Mouse (Mus musculus): ENCODE measurements at regions not wholly inside any gene's neighbourhood (a gene's known extent, or its start where the extent isn't known, plus 50 kb on each side); places are given as distances from the start of the nearest gene placed in this dataset.
"Not testable (repeated sequence)": the region's sequence is repeated elsewhere in the genome, so short reads cannot be mapped to it uniquely, and the experiment has no call there.

DNA sequence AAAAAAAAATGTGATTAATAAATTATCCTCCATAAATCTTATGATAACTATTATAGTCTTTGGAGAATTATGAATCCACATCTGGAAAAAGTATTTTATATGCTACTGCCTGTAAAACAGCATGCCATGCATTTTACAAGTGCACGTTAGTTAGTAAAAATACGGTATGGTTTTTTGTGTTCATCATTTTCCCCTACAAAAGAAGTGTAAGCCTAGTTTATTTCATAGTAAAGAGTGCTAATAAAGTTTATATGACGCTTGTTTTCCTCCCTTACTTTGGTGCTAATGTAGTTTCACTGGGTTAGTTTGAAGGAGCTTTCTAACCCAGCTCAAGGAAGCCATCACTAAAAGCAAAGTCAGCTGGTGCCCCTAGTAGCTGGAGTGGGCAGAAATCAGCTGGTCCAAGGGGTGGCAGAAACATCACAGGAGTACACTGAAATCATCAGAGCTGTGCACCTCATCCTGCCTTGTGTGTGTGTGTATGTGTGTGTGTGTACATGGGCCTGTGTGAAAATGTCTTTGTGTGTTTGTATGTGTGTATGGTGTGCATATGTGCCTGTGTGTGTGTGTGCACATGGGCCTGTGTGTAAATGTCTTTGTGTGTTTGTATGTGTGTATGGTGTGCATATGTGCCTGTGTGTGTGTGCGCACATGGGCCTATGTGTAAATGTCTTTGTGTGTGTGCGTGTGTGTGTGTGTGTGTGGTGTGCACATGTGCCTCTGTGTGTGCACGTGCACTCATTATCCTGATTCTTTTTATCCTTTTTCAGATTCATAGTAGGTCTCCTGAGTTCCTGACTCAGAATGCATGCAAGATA, 181.6 kb downstream of the Osr1 start:
- DNase-seq (no peak), ATAC-seq (ENCODE audit: low FRiP score, low TSS enrichment) (0 out of 2 replicates have a peak, but pooled peaks have one; percentile 49)
- no peaks in the 10 kb centered on the region for H3K27me3 ChIP-seq (ENCODE audit: control insufficient read depth, insufficient read depth, low read length)
- WGBS: 92% methylated on average over 6 of the region's 6 CpGs
- no peak overlapping the region for H3K9ac ChIP-seq (replicated peaks; ENCODE audit: low read length)
- H3K36me3 ChIP-seq (ENCODE audit: control insufficient read depth, insufficient read depth, low read length): no peaks in the 10 kb centered on the region
- no peaks in the 10 kb centered on the region for H3K4me1 ChIP-seq (ENCODE audit: control insufficient read depth, insufficient read depth, low read length)
- H3K4me2 ChIP-seq (ENCODE audit: low read length): no peak overlapping the region
- no peak overlapping the region for H3K27ac ChIP-seq (replicated peaks; ENCODE audit: low read depth, low read length)
- H3K9me3 ChIP-seq (ENCODE audit: control insufficient read depth, low read length): no peaks in the 10 kb centered on the region
- no peak overlapping the region for H3K4me3 ChIP-seq (replicated peaks; ENCODE audit: low read depth, low read length)

- WGBS: 80% methylated on average over 6 of the region's 6 CpGs
- Histone ChIP-seq H3K4me1 (ENCODE audit: control insufficient read depth, insufficient read depth, low read length) (no peaks in the 10 kb centered on the region), H3K4me3 (replicated peaks; ENCODE audit: low read depth, low read length) (no peak overlapping the region), H3K9ac (replicated peaks; ENCODE audit: low read length) (no peak overlapping the region), H3K27ac (replicated peaks; ENCODE audit: low read depth, low read length) (no peak overlapping the region), H3K36me3 (ENCODE audit: control insufficient read depth, insufficient read depth, low read length) (no peaks in the 10 kb centered on the region), H3K4me2 (ENCODE audit: low read length) (no peak overlapping the region), H3K9me3 (ENCODE audit: control insufficient read depth, low read length) (no peaks in the 10 kb centered on the region), H3K27me3 (ENCODE audit: control insufficient read depth, insufficient read depth, low read length) (no peaks in the 10 kb centered on the region)
- ATAC-seq (ENCODE audit: low FRiP score, low TSS enrichment): no peak
- DNase-seq: no peak
Observed at GRCm38 (mm10) chr12:9752079-9752450, 182.1 kb downstream of the Osr1 start.

DNA sequence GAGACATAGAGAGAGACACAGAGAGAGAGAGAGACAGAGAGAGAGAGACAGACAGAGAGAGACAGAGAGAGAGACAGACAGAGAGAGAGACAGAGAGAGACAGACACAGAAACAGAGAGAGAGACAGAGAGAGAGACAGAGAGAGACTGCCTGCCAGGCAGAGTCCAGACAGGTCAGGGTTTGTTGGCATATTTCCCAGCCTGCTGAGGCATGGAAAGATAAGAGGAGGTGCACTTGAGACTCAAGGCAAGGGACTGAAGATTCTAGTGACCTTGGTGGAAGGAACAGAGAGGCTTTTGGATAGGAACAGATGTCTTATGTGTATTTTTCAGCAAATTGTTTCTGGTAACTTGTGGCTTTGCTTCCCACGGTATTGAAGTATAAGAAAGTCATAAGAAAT, 186.5 kb downstream of the Osr1 start:
- WGBS: 78% methylated on average over 1 of the region's 1 CpGs
- H3K36me3 ChIP-seq (ENCODE audit: control insufficient read depth, insufficient read depth, low read length): no peaks in the 10 kb centered on the region
- DNase-seq (no peak), ATAC-seq (ENCODE audit: low FRiP score, low TSS enrichment) (no peak)
- H3K9ac ChIP-seq (replicated peaks; ENCODE audit: low read length): no peak overlapping the region
- H3K27me3 ChIP-seq (ENCODE audit: control insufficient read depth, insufficient read depth, low read length): no peaks in the 10 kb centered on the region
- H3K4me2 ChIP-seq (ENCODE audit: low read length): no peak overlapping the region
- H3K9me3 ChIP-seq (ENCODE audit: control insufficient read depth, low read length): no peaks in the 10 kb centered on the region
- H3K27ac ChIP-seq (replicated peaks; ENCODE audit: low read depth, low read length): no peak overlapping the region
- H3K4me1 ChIP-seq (ENCODE audit: control insufficient read depth, insufficient read depth, low read length): no peaks in the 10 kb centered on the region
- H3K4me3 ChIP-seq (replicated peaks; ENCODE audit: low read depth, low read length): no peak overlapping the region

DNA sequence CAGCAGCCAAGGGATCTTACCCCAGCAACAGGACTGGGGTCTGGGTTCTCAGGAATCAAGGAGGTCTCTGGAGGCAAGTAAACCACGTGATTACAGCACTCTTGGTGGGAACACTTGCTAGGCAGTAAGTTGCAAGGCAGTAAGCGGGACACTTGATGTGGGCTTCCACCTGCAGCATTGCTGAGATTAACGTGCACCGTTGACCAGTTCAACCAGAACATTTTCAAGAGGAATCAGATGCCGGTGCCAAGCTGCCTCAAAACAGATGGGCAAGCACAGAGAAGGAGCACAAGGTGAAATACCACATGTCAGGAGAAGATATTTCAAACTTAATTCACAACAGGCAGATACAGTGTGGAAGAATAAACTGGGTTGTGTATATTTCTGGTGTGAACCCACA, 190.9 kb downstream of the Osr1 start:
- no peak overlapping the region for H3K4me2 ChIP-seq (ENCODE audit: low read length)
- no peak for DNase-seq
- ATAC-seq (ENCODE audit: low FRiP score, low TSS enrichment): no peak
- H3K4me3 ChIP-seq (replicated peaks; ENCODE audit: low read depth, low read length): no peak overlapping the region
- no peaks in the 10 kb centered on the region for H3K4me1 ChIP-seq (ENCODE audit: control insufficient read depth, insufficient read depth, low read length)
- H3K36me3 ChIP-seq (ENCODE audit: control insufficient read depth, insufficient read depth, low read length): no peaks in the 10 kb centered on the region
- 70% methylated on average over 5 of the region's 5 CpGs for WGBS
- H3K9ac ChIP-seq (replicated peaks; ENCODE audit: low read length): no peak overlapping the region
- H3K9me3 ChIP-seq (ENCODE audit: control insufficient read depth, low read length): no peaks in the 10 kb centered on the region
- H3K27me3 ChIP-seq (ENCODE audit: control insufficient read depth, insufficient read depth, low read length): no peaks in the 10 kb centered on the region
- H3K27ac ChIP-seq (replicated peaks; ENCODE audit: low read depth, low read length): no peak overlapping the region

- ATAC-seq (ENCODE audit: low FRiP score, low TSS enrichment); H3K4me1 ChIP-seq (ENCODE audit: control insufficient read depth, insufficient read depth, low read length); H3K36me3 ChIP-seq (ENCODE audit: control insufficient read depth, insufficient read depth, low read length); H3K27ac ChIP-seq (replicated peaks; ENCODE audit: low read depth, low read length); H3K4me2 ChIP-seq (ENCODE audit: low read length); DNase-seq; H3K9me3 ChIP-seq (ENCODE audit: control insufficient read depth, low read length); H3K9ac ChIP-seq (replicated peaks; ENCODE audit: low read length); H3K27me3 ChIP-seq (ENCODE audit: control insufficient read depth, insufficient read depth, low read length); H3K4me3 ChIP-seq (replicated peaks; ENCODE audit: low read depth, low read length): not testable (repeated sequence)
- WGBS: 70% methylated on average over 2 of the region's 2 CpGs
Observed at GRCm38 (mm10) chr12:9762291-9762811, 192.4 kb downstream of the Osr1 start.

- ATAC-seq (ENCODE audit: low FRiP score, low TSS enrichment) (no peak), DNase-seq (no peak)
- no peaks in the 10 kb centered on the region for H3K36me3 ChIP-seq (ENCODE audit: control insufficient read depth, insufficient read depth, low read length)
- H3K4me3 ChIP-seq (replicated peaks; ENCODE audit: low read depth, low read length): no peak overlapping the region
- H3K9ac ChIP-seq (replicated peaks; ENCODE audit: low read length): no peak overlapping the region
- no peak overlapping the region for H3K27ac ChIP-seq (replicated peaks; ENCODE audit: low read depth, low read length)
- no peaks in the 10 kb centered on the region for H3K4me1 ChIP-seq (ENCODE audit: control insufficient read depth, insufficient read depth, low read length)
- no peaks in the 10 kb centered on the region for H3K9me3 ChIP-seq (ENCODE audit: control insufficient read depth, low read length)
- no peaks in the 10 kb centered on the region for H3K27me3 ChIP-seq (ENCODE audit: control insufficient read depth, insufficient read depth, low read length)
- no peak overlapping the region for H3K4me2 ChIP-seq (ENCODE audit: low read length)
- WGBS: 90% methylated on average over 2 of the region's 2 CpGs
Observed at GRCm38 (mm10) chr12:9762842-9763241, 192.9 kb downstream of the Osr1 start.

DNA sequence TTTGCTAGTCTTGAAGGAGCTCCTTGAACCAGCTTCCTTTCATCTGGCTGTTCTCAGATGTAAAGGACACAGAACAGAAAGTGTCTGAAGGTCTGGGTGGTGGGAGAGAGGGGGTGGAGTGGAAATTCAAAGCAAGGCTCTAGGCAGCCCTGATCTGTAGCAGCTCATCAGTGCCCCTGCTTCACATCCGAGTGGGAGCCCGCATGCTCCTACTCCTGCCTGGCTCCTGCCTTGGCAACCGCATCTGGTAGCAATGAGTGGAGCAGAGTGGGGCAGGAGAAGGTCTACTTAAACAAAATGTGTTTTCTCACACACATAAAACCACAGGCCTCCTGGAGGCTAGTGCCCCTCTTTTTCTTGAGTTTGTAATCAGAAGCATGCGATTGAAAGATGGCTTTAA, 201.0 kb downstream of the Osr1 start:
- Histone ChIP-seq H3K9ac (replicated peaks; ENCODE audit: low read length) (no peak overlapping the region), H3K4me2 (ENCODE audit: low read length) (no peak overlapping the region), H3K4me1 (ENCODE audit: control insufficient read depth, insufficient read depth, low read length) (no peaks in the 10 kb centered on the region), H3K27me3 (ENCODE audit: control insufficient read depth, insufficient read depth, low read length) (no peaks in the 10 kb centered on the region), H3K27ac (replicated peaks; ENCODE audit: low read depth, low read length) (no peak overlapping the region), H3K36me3 (ENCODE audit: control insufficient read depth, insufficient read depth, low read length) (no peaks in the 10 kb centered on the region), H3K9me3 (ENCODE audit: control insufficient read depth, low read length) (no peaks in the 10 kb centered on the region), H3K4me3 (replicated peaks; ENCODE audit: low read depth, low read length) (no peak overlapping the region)
- DNase-seq: no peak
- 75% methylated on average over 4 of the region's 4 CpGs for WGBS
- ATAC-seq (ENCODE audit: low FRiP score, low TSS enrichment): no peak

DNA sequence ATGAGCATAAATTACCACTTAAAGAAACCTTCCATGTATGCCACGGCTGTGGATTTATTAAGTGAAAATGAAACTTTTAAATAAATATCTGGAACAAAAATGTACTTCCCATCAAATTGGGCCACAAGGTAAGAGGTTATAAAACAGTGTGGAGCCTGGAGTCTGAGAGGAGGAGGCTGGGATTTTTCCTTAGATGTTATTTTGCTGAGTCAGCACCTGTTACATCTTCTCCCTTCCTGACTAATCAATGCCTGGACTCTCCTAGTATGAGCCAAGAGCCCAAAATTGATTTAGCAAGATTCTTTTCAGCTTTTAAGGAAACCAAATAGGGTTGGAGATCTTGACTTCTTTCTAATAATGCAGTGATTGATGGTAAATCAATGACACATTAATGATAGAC, 203.0 kb downstream of the Osr1 start:
- Histone ChIP-seq H3K4me2 (ENCODE audit: low read length) (no peak overlapping the region), H3K9me3 (ENCODE audit: control insufficient read depth, low read length) (no peaks in the 10 kb centered on the region), H3K27ac (replicated peaks; ENCODE audit: low read depth, low read length) (no peak overlapping the region), H3K4me1 (ENCODE audit: control insufficient read depth, insufficient read depth, low read length) (no peaks in the 10 kb centered on the region), H3K27me3 (ENCODE audit: control insufficient read depth, insufficient read depth, low read length) (no peaks in the 10 kb centered on the region), H3K36me3 (ENCODE audit: control insufficient read depth, insufficient read depth, low read length) (no peaks in the 10 kb centered on the region), H3K4me3 (replicated peaks; ENCODE audit: low read depth, low read length) (no peak overlapping the region), H3K9ac (replicated peaks; ENCODE audit: low read length) (no peak overlapping the region)
- WGBS: 93% methylated on average over 1 of the region's 1 CpGs
- DNase-seq (no peak), ATAC-seq (ENCODE audit: low FRiP score, low TSS enrichment) (no peak)

DNA sequence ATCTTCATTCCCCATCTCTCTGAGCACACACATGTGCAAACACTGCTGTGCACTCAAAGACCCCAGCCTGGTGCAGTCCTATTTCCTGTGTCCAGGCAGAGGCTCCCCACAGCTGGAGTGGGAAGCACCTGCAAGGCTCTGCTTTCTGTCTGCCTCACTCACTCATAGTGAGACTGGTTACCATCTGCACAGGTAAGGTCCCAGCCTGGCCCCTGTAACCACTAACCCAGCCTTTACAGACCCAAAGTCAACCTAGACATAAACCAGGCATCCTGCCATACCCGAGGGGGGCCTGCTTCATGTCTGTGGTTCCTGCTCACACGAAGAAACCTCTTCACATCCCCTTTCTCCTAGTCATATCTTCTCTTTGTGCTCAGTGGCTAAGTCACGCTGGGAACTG, 232.4 kb downstream of the Osr1 start:
- 81% methylated on average over 3 of the region's 3 CpGs for WGBS

More for the DNA sequence above, 232.4 kb downstream of the Osr1 start:
- Histone ChIP-seq H3K9ac (replicated peaks; ENCODE audit: low read length) (no peak overlapping the region), H3K9me3 (ENCODE audit: control insufficient read depth, low read length) (no peaks in the 10 kb centered on the region), H3K27me3 (ENCODE audit: control insufficient read depth, insufficient read depth, low read length) (no peaks in the 10 kb centered on the region), H3K4me2 (ENCODE audit: low read length) (no peak overlapping the region), H3K4me3 (replicated peaks; ENCODE audit: low read depth, low read length) (no peak overlapping the region), H3K4me1 (ENCODE audit: control insufficient read depth, insufficient read depth, low read length) (no peaks in the 10 kb centered on the region), H3K27ac (replicated peaks; ENCODE audit: low read depth, low read length) (no peak overlapping the region), H3K36me3 (ENCODE audit: control insufficient read depth, insufficient read depth, low read length) (no peaks in the 10 kb centered on the region)
- no peak for DNase-seq
- ATAC-seq (ENCODE audit: low FRiP score, low TSS enrichment): no peak

Data from midbrain, embryonic 14.5 days (tissue).